Comparison of ENCODE assay signal across 37 mouse cellular contexts in the genomic region with DNA sequence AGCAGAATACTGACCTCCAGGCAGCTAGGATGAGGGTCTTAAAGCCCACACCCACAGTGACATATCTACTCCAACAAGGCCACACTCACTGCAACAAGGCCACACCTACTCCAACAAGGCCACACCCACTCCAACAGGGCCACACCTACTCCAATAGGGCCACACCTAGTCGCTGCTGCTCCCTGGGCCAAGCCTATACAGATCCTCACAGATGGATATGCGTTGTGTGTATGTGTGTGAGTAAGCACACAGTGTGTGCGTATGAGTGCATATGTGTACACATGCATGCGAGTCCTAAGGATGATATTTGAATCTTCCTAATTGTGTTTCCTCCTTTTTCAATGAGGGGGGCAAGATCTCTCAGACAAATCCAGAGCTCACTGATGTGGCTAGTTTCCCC. TPM values are rescaled to one million over a fixed set of nuclear protein-coding genes. Genes with fewer than 3 reads are reported as not detected.
DNase-seq lines count a peak whose midpoint lies in the region; ATAC-seq lines count a peak whose summit lies in the region.
"Had no signal": no experiment of that assay in that cellular context is flagged by ENCODE, and none has a peak within 500 bp of the region (broad histone marks: within the 10 kb centered on the region; RNA-seq: fewer than 3 reads in every experiment).

No protein-coding gene starts in this region.

- H3K4me2 ChIP-seq in embryonic facial prominence, embryonic 11.5 days (ENCODE audit: low read depth, low read length): no peak overlapping the region
- H3K4me2 ChIP-seq in intestine, embryonic 16.5 days (ENCODE audit: low read depth, low read length): no peak overlapping the region
- no peak overlapping the region for H3K4me2 ChIP-seq in intestine, embryonic 15.5 days (replicated peaks)
- no peak overlapping the region for H3K4me2 ChIP-seq in stomach, embryonic 16.5 days (ENCODE audit: low read depth, low read length)
- H3K4me2 ChIP-seq: heart, embryonic 11.5 days; hindbrain, embryonic 13.5 days; lung, embryonic 14.5 days; neural tube, embryonic 12.5 days had no signal

- no peaks in the 10 kb centered on the region for H3K9me3 ChIP-seq in embryonic facial prominence, embryonic 11.5 days (replicated peaks; ENCODE audit: control insufficient read depth, low read length)
- H3K9me3 ChIP-seq in embryonic facial prominence, embryonic 10.5 days: no peaks in the 10 kb centered on the region
- H3K9me3 ChIP-seq in intestine, embryonic 16.5 days (ENCODE audit: control insufficient read depth, low read length): no peaks in the 10 kb centered on the region
- H3K9me3 ChIP-seq in intestine, embryonic 15.5 days: no peaks in the 10 kb centered on the region
- H3K9me3 ChIP-seq in megakaryocyte, embryonic 14.5 days: peaks cover 20% of the 10 kb centered on the region; the same call in 1 of the 2 replicates
- H3K9me3 ChIP-seq in stomach, embryonic 16.5 days (replicated peaks; ENCODE audit: control insufficient read depth, low read length): no peaks in the 10 kb centered on the region
- H3K9me3 ChIP-seq: hindbrain, embryonic 13.5 days; neural tube, embryonic 12.5 days had no signal

- H3K27ac ChIP-seq in embryonic facial prominence, embryonic 11.5 days (replicated peaks; ENCODE audit: low read depth, low read length): no peak overlapping the region
- H3K27ac ChIP-seq in embryonic facial prominence, embryonic 10.5 days (replicated peaks): no peak overlapping the region
- H3K27ac ChIP-seq in intestine, embryonic 16.5 days (ENCODE audit: low read length): no peak overlapping the region
- no peak overlapping the region for H3K27ac ChIP-seq in intestine, embryonic 15.5 days
- H3K27ac ChIP-seq in stomach, embryonic 16.5 days (ENCODE audit: low read length): no peak overlapping the region
- H3K27ac ChIP-seq: gastrocnemius, adult 2 months; hindbrain, embryonic 13.5 days; liver, embryonic 14.5 days; neural tube, embryonic 12.5 days had no signal

- 0 out of 2 replicates have a peak, but pooled peaks have one; percentile 57 for ATAC-seq in embryonic facial prominence, embryonic 11.5 days (replicated peaks; ENCODE audit: insufficient number of reproducible peaks, low FRiP score, low TSS enrichment, low read depth)
- peak; percentile 36; the same call in 1 of the 2 replicates for ATAC-seq in intestine, embryonic 16.5 days
- ATAC-seq in intestine, embryonic 15.5 days: no peak; the same call in 1 of the 2 replicates
- no peak for ATAC-seq in megakaryocyte, adult 5-6 weeks (ENCODE audit: poor library complexity, severe bottlenecking)
- ATAC-seq in stomach, embryonic 16.5 days (ENCODE audit: insufficient read depth, low FRiP score): peak; percentile 44; the same call in 1 of the 2 replicates
- ATAC-seq: midbrain, embryonic 16.5 days had no signal

- H3K9ac ChIP-seq in embryonic facial prominence, embryonic 11.5 days (replicated peaks; ENCODE audit: low read length): no peak overlapping the region
- H3K9ac ChIP-seq in intestine, embryonic 16.5 days (ENCODE audit: low read depth, low read length): no peak overlapping the region
- no peak overlapping the region for H3K9ac ChIP-seq in intestine, embryonic 15.5 days
- H3K9ac ChIP-seq in stomach, embryonic 16.5 days (ENCODE audit: low read length): no peak overlapping the region
- H3K9ac ChIP-seq: hindbrain, embryonic 13.5 days; liver, embryonic 14.5 days; lung, embryonic 14.5 days; neural tube, embryonic 12.5 days had no signal

- no peak for DNase-seq in embryonic facial prominence, embryonic 11.5 days (ENCODE audit: low spot score)
- no peak for DNase-seq in embryonic facial prominence, embryonic 10.5 days (ENCODE audit: low spot score)
- no peak for DNase-seq in frontal cortex, postnatal 25 days (ENCODE audit: low spot score in 2 of 2)
- DNase-seq: adrenal gland, adult 8-10 months; cerebellum, adult 2 months; cerebellum, postnatal 25 days; gastrocnemius, adult 2 months; gastrocnemius, postnatal 36 days; heart, adult 18-20 months; heart, postnatal 36 days; kidney, adult 9 months; kidney, postnatal 14 days; layer of hippocampus, adult 9-11 months; lung, embryonic 14.5 days; lung, postnatal 14 days; right cerebral cortex, adult 18-20 months; spleen, adult 18-20 months; thymus, adult 2 months; thymus, postnatal 36 days had no signal

- no peak overlapping the region for H3K4me3 ChIP-seq in embryonic facial prominence, embryonic 11.5 days (ENCODE audit: low read depth, low read length)
- H3K4me3 ChIP-seq in embryonic facial prominence, embryonic 10.5 days: no peak overlapping the region
- no peak overlapping the region for H3K4me3 ChIP-seq in intestine, embryonic 16.5 days (ENCODE audit: low read length)
- no peak overlapping the region for H3K4me3 ChIP-seq in intestine, embryonic 15.5 days (replicated peaks)
- peak overlapping the region; percentile 21 for H3K4me3 ChIP-seq in megakaryocyte, embryonic 14.5 days (replicated peaks)
- no peak overlapping the region for H3K4me3 ChIP-seq in stomach, embryonic 16.5 days (replicated peaks; ENCODE audit: low read length)
- H3K4me3 ChIP-seq: erythroblast, embryonic 14.5 days; gastrocnemius, adult 2 months; hindbrain, embryonic 13.5 days; myocyte; neural tube, embryonic 12.5 days had no signal

- WGBS in embryonic facial prominence, embryonic 11.5 days: 85% methylated on average over 4 of the region's 4 CpGs
- WGBS in embryonic facial prominence, embryonic 10.5 days: 89% methylated on average over 4 of the region's 4 CpGs
- 87% methylated on average over 4 of the region's 4 CpGs for WGBS in intestine, embryonic 16.5 days
- 88% methylated on average over 4 of the region's 4 CpGs for WGBS in intestine, embryonic 15.5 days
- WGBS in stomach, embryonic 16.5 days: 85% methylated on average over 4 of the region's 4 CpGs

- H3K4me1 ChIP-seq in embryonic facial prominence, embryonic 11.5 days (ENCODE audit: control insufficient read depth, insufficient read depth, low read length): no peaks in the 10 kb centered on the region
- H3K4me1 ChIP-seq in embryonic facial prominence, embryonic 10.5 days: 0 out of 2 replicates have a peak, but pooled peaks cover 6% of the 10 kb centered on the region
- peaks cover 3% of the 10 kb centered on the region; the same call in 1 of the 2 replicates for H3K4me1 ChIP-seq in intestine, embryonic 16.5 days (ENCODE audit: control insufficient read depth, insufficient read depth, low read length)
- no peaks in the 10 kb centered on the region for H3K4me1 ChIP-seq in intestine, embryonic 15.5 days (replicated peaks)
- H3K4me1 ChIP-seq in megakaryocyte, embryonic 14.5 days: no peaks in the 10 kb centered on the region
- H3K4me1 ChIP-seq in stomach, embryonic 16.5 days (ENCODE audit: control insufficient read depth, insufficient read depth, low read length): no peaks in the 10 kb centered on the region
- H3K4me1 ChIP-seq: hindbrain, embryonic 13.5 days; neural tube, embryonic 12.5 days had no signal

- no peaks in the 10 kb centered on the region for H3K27me3 ChIP-seq in embryonic facial prominence, embryonic 11.5 days (ENCODE audit: control insufficient read depth, insufficient read depth, low read length)
- no peaks in the 10 kb centered on the region for H3K27me3 ChIP-seq in embryonic facial prominence, embryonic 10.5 days (replicated peaks; ENCODE audit: low read depth, poor library complexity, severe bottlenecking)
- no peaks in the 10 kb centered on the region for H3K27me3 ChIP-seq in intestine, embryonic 16.5 days (replicated peaks; ENCODE audit: control insufficient read depth, insufficient read depth, low read length)
- no peaks in the 10 kb centered on the region for H3K27me3 ChIP-seq in intestine, embryonic 15.5 days (replicated peaks)
- no peaks in the 10 kb centered on the region for H3K27me3 ChIP-seq in megakaryocyte, embryonic 14.5 days (replicated peaks)
- no peaks in the 10 kb centered on the region for H3K27me3 ChIP-seq in stomach, embryonic 16.5 days (ENCODE audit: control insufficient read depth, insufficient read depth, low read length)
- H3K27me3 ChIP-seq: hindbrain, embryonic 13.5 days; neural tube, embryonic 12.5 days had no signal

- H3K36me3 ChIP-seq in embryonic facial prominence, embryonic 11.5 days (replicated peaks; ENCODE audit: control insufficient read depth, insufficient read depth, low read depth, low read length): no peaks in the 10 kb centered on the region
- no peaks in the 10 kb centered on the region for H3K36me3 ChIP-seq in embryonic facial prominence, embryonic 10.5 days (replicated peaks)
- no peaks in the 10 kb centered on the region for H3K36me3 ChIP-seq in intestine, embryonic 16.5 days (ENCODE audit: control insufficient read depth, insufficient read depth, low read length)
- H3K36me3 ChIP-seq in intestine, embryonic 15.5 days: no peaks in the 10 kb centered on the region
- no peaks in the 10 kb centered on the region for H3K36me3 ChIP-seq in megakaryocyte, embryonic 14.5 days (replicated peaks; ENCODE audit: low read length)
- no peaks in the 10 kb centered on the region for H3K36me3 ChIP-seq in stomach, embryonic 16.5 days (ENCODE audit: control insufficient read depth, insufficient read depth, low read length)
- H3K36me3 ChIP-seq: G1E; hindbrain, embryonic 13.5 days; neural tube, embryonic 12.5 days had no signal

RNA-seq across cellular contexts. Expression of gene Slc15a5, which starts 22.1 kb away (rescaled TPM):
- polyA plus RNA-seq in embryonic facial prominence, embryonic 11.5 days (2014; fragmentation: Nextera tagmentation; extraction: Ambion mirVana): 0.31 TPM in 1 of 2 replicates, not detected in the other
- polyA plus RNA-seq in embryonic facial prominence, embryonic 10.5 days (2016; fragmentation: Nextera tagmentation; extraction: Ambion mirVana): not detected in 2 replicates
- polyA plus RNA-seq in intestine, embryonic 16.5 days (2015; fragmentation: Nextera tagmentation; extraction: Ambion mirVana): not detected in 2 replicates
- polyA plus RNA-seq in intestine, embryonic 15.5 days (2015; fragmentation: Nextera tagmentation; extraction: Ambion mirVana): not detected in 2 replicates
- polyA plus RNA-seq in megakaryocyte, embryonic 14.5 days (2012; ENCODE audit: insufficient read depth, low replicate concordance): not detected in 2 replicates
- total RNA-seq in megakaryocyte, adult 5-6 weeks (2015): not detected in 2 replicates
- total RNA-seq in megakaryocyte, adult 5-6 weeks (2017): not detected in 2 replicates
- polyA plus RNA-seq in stomach, embryonic 16.5 days (2015; fragmentation: Nextera tagmentation; extraction: Ambion mirVana): not detected in 2 replicates
- total RNA-seq: heart, postnatal 36 days; left cerebral cortex, postnatal 10 days had no signal
- polyA plus RNA-seq: cerebellum, adult 2 months; embryonic facial prominence, embryonic 14.5 days; erythroblast, embryonic 14.5 days; forebrain, embryonic 11.5 days; G1E; heart, embryonic 16.5 days; limb, embryonic 11.5 days; liver, embryonic 14.5 days; lung, embryonic 14.5 days; myocyte had no signal

RNA-seq across cellular contexts. Expression of gene Mgst1, which starts 38.3 kb away (rescaled TPM):
- polyA plus RNA-seq in embryonic facial prominence, embryonic 11.5 days (2014; fragmentation: Nextera tagmentation; extraction: Ambion mirVana): 93.5 and 93.7 TPM in 2 replicates
- polyA plus RNA-seq in embryonic facial prominence, embryonic 10.5 days (2016; fragmentation: Nextera tagmentation; extraction: Ambion mirVana): 63.1 and 78.7 TPM in 2 replicates
- polyA plus RNA-seq in intestine, embryonic 16.5 days (2015; fragmentation: Nextera tagmentation; extraction: Ambion mirVana): 595 and 631 TPM in 2 replicates
- polyA plus RNA-seq in intestine, embryonic 15.5 days (2015; fragmentation: Nextera tagmentation; extraction: Ambion mirVana): 476 and 482 TPM in 2 replicates
- 2.5 TPM in 1 of 2 replicates, not detected in the other for polyA plus RNA-seq in megakaryocyte, embryonic 14.5 days (2012; ENCODE audit: insufficient read depth, low replicate concordance)
- 794 and 848 TPM in 2 replicates for total RNA-seq in megakaryocyte, adult 5-6 weeks (2015)
- total RNA-seq in megakaryocyte, adult 5-6 weeks (2017): 656 and 657 TPM in 2 replicates
- 247 and 281 TPM in 2 replicates for polyA plus RNA-seq in stomach, embryonic 16.5 days (2015; fragmentation: Nextera tagmentation; extraction: Ambion mirVana)
- total RNA-seq: G1E had no signal
- polyA plus RNA-seq: G1E had no signal

Comparison
In these comparisons a context has a peak if more than half of its experiments do, and no peak if none do; other contexts are left out.
1. ATAC-seq: peak in embryonic facial prominence, embryonic 11.5 days (single experiment), intestine, embryonic 16.5 days (single experiment) and stomach, embryonic 16.5 days (single experiment); none in intestine, embryonic 15.5 days (single experiment) and megakaryocyte, adult 5-6 weeks (single experiment).
2. RNA of gene Mgst1, which starts 38.3 kb away (polyA plus RNA-seq): 595 to 631 TPM in intestine, embryonic 16.5 days, 476 to 482 TPM in intestine, embryonic 15.5 days, 247 to 281 TPM in stomach, embryonic 16.5 days, 93.5 to 93.7 TPM in embryonic facial prominence, embryonic 11.5 days and 63.1 to 78.7 TPM in embryonic facial prominence, embryonic 10.5 days; 2.5 TPM in megakaryocyte, embryonic 14.5 days; every median in the first group is over 10 times any median in the second.